Mouse (Mus musculus): ENCODE results near the gene Il34.

Il34 gene

GRCm38 (mm10) chr8:110706288-110706870 lies 99.3 kb downstream of the Il34 start:
- DNase-seq (ENCODE audit: low spot score): no peak

DNA sequence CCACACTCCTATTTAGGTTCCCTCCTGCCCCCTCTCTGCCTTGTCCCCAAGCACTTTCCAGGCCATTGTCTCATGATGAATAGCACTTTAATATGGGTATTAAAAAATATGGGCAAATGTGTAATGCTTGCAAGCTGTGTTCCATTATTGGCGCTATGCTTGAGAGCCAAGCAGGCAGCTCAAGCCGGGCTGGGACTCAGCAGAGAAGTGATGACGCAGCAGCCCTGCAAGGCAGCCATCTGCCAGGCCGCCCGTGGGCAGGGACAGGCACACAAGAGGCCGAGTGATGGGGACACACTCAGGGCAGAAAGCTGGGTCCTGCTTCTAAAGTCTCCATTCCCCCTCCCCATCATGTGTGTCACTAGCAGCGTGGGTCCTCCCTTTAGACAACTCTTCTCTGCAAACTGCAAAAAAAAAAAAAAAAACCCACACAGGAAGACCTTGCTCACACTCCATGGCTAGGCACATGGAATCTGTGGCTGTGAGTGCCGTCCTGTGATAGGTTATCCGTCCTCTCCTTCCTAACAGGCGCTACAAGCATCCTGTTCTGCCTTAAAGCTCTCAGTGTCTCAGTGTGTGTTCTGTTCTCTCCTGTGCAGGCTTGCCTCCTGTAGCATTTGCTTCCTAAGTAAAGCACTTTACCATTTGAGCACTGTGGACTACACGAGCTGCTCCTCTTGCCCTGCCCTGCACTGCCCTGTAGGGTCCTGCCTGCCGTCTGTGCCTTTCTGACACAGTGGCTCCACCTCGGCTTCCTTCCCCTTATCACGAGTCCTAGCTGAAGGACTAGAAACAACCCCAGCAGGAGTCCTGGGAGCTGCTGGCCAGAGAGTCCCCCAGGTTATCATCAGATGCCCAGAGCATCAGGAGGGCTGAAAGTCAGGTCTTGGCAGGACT lies 100.1 kb downstream of the Il34 start:
- DNase-seq (ENCODE audit: low spot score): no peak

GRCm38 (mm10) chr8:110704103-110704502 lies 101.6 kb downstream of the Il34 start:
- no peak for DNase-seq (ENCODE audit: low spot score)

DNA sequence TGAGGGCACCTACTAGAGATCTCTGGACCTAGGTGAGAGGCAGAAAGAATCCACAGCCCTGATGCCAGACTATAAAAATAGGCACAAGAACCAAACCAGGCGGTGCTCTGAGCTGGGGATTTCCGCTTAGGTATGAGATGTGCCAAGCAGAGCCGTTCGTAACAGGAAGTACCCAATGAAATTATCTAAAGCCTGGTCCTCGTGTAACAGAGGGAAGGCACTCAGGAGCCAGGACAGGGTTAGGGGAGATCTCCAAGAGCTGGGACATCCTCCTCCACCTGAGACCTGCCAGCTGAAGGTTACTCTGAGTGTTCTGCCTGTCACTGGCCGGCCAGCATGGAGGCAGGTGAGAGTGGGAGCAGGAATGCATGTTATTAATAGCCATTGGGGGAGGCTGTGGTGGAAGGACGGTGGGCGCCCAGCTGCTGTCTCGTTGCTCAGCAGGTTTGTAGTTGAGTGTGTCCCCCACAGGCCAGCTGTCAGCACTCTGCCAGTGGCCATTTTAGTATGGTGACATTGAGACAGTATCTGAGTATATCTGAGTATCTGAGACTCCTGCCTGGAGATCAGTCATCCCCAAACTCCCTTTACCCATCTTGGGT lies 102.2 kb downstream of the Il34 start:
- DNase-seq (ENCODE audit: low spot score): no peak

- DNase-seq (ENCODE audit: low spot score): no peak
Observed at GRCm38 (mm10) chr8:110702636-110703459, 102.9 kb downstream of the Il34 start.

GRCm38 (mm10) chr8:110700561-110700960 lies 105.2 kb downstream of the Il34 start:
- DNase-seq (ENCODE audit: low spot score): no peak

DNA sequence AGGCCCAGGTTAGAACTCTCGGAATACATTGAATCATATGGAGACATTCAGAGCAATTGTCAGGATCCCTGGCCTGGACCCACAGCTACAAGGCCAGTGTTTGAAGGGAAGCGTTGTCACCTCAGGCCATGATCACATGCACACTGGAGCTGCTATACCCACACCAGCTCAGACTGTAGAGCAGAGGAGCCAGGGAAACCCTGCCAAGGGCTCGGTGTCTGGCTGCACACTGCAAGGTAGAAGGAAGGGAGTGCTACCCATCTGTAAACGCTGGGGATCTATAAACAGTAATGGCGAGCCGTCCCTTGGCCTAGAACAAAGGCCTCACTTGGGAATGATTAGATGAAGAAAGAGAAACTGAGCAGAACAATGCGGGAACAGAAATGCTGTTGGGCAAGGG lies 106.2 kb downstream of the Il34 start:
- no peak for DNase-seq (ENCODE audit: low spot score)

- no peak for DNase-seq (ENCODE audit: low spot score)
Observed at GRCm38 (mm10) chr8:110698098-110698497, 107.6 kb downstream of the Il34 start.

DNA sequence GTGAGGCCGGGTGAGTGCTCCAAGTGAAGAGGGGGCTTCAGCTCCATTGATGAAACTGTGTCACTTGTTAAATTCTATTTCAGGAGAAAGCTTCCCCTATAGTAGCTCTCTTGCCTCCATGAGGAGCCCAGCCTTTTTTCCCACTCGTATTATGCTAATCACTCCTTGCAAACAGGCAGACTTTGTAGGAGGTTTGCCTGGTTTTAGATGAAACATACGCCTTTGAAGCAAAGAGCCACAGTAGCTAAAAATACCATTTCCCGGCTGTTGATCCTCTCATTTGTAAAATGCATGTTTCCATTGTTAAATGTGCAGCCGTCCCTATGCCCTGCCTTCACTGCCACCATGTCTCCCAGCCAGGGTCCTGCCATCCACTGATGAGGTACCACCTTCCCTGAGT lies 108.2 kb downstream of the Il34 start:
- no peak for DNase-seq (ENCODE audit: low spot score)

DNA sequence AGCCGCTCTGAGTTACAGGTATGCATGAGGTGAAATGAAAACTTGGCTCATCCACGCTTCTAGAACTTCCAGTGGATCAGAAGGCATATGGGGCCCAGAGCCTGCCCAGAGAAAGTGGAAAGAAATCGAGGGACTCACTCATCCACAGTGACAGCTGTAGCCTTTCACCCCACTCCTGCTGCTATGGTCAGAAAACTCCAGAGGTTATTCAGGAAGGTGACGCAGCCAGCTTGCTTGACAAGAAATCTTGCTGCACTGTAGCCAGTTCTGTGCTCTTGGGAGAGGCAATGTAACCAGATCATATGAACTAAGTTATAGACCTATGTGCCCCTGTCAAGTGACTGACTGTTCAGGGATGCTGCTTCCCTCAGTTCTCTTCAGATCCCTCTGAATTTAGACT lies 109.7 kb downstream of the Il34 start:
- DNase-seq (ENCODE audit: low spot score): no peak

GRCm38 (mm10) chr8:110695431-110695830 lies 110.3 kb downstream of the Il34 start:
- no peak for DNase-seq (ENCODE audit: low spot score)

GRCm38 (mm10) chr8:110694826-110695225 lies 110.9 kb downstream of the Il34 start:
- no peak for DNase-seq (ENCODE audit: low spot score)

- no peak for DNase-seq (ENCODE audit: low spot score)
Observed at GRCm38 (mm10) chr8:110694226-110694625, 111.5 kb downstream of the Il34 start.
